Mouse (Mus musculus) testis, postnatal 10 days (tissue): ENCODE results near the gene Gm4131.
"Not testable (repeated sequence)": the region's sequence is repeated elsewhere in the genome, so short reads cannot be mapped to it uniquely, and the experiment has no call there.

Source experiments
- DNase-seq: peaks from one replicate; pipeline ENCODE4 v3.0.0; 2021; ENCODE audit warnings: low spot score

Gene Gm4131

GRCm38 (mm10) chr14:62566821-62567220 lies at the start of gene Gm4131:
Gm4131 (minus strand) TSS chr14:62566921.
- DNase-seq, result not testable (repeated sequence)

- no peak for DNase-seq
These were observed 43.2 kb upstream of the Gm4131 start for GRCm38 (mm10) chr14:62609904-62610303.

- no peak for DNase-seq
These were observed 41.1 kb upstream of the Gm4131 start for GRCm38 (mm10) chr14:62607791-62608196.

GRCm38 (mm10) chr14:62602869-62603268 lies 36.1 kb upstream of the Gm4131 start:
- DNase-seq, result no peak

- no peak for DNase-seq
These were observed 35.5 kb upstream of the Gm4131 start for GRCm38 (mm10) chr14:62602271-62602670.

GRCm38 (mm10) chr14:62600109-62600522 lies 33.4 kb upstream of the Gm4131 start:
- DNase-seq, result no peak

GRCm38 (mm10) chr14:62585338-62585737 lies 18.6 kb upstream of the Gm4131 start:
- no peak for DNase-seq

- no peak for DNase-seq
These were observed 17.9 kb upstream of the Gm4131 start for GRCm38 (mm10) chr14:62584637-62585036.

- DNase-seq, result no peak
These were observed 15.0 kb upstream of the Gm4131 start for GRCm38 (mm10) chr14:62581768-62582167.

- DNase-seq, result peak; percentile 64
These were observed 14.2 kb upstream of the Gm4131 start for GRCm38 (mm10) chr14:62580945-62581344.

GRCm38 (mm10) chr14:62575862-62576261 lies 9.1 kb upstream of the Gm4131 start:
- DNase-seq, result no peak

GRCm38 (mm10) chr14:62574906-62575305 lies 8.2 kb upstream of the Gm4131 start:
- DNase-seq, result no peak

GRCm38 (mm10) chr14:62573454-62573853 lies 6.7 kb upstream of the Gm4131 start:
- DNase-seq, result no peak

- DNase-seq, result no peak
These were observed 3.6 kb upstream of the Gm4131 start for GRCm38 (mm10) chr14:62570299-62570698.

- DNase-seq, result no peak
These were observed 2.7 kb upstream of the Gm4131 start for GRCm38 (mm10) chr14:62569463-62569862.

GRCm38 (mm10) chr14:62563679-62564078 lies 3.0 kb downstream of the Gm4131 start:
- no peak for DNase-seq

GRCm38 (mm10) chr14:62561875-62562748 lies 4.6 kb downstream of the Gm4131 start:
- no peak for DNase-seq

- no peak for DNase-seq
These were observed 9.6 kb downstream of the Gm4131 start for GRCm38 (mm10) chr14:62557111-62557510.

GRCm38 (mm10) chr14:62555840-62556810 lies 10.6 kb downstream of the Gm4131 start:
- no peak for DNase-seq

GRCm38 (mm10) chr14:62555309-62555829 lies 11.4 kb downstream of the Gm4131 start, which contains the start of gene Fam124a:
Fam124a (plus strand) TSS chr14:62555737.
- DNase-seq, result peak; percentile 85

- DNase-seq, result no peak
These were observed 12.9 kb downstream of the Gm4131 start for GRCm38 (mm10) chr14:62553786-62554185.

GRCm38 (mm10) chr14:62552771-62553170 lies 13.9 kb downstream of the Gm4131 start:
- DNase-seq, result no peak
